Mouse (Mus musculus): ENCODE measurements around the gene Arl6ip5. TPM values are rescaled to one million over a fixed set of nuclear protein-coding genes. Genes with fewer than 3 reads are reported as not detected.

The Arl6ip5 gene
- polyA plus RNA-seq (2016; fragmentation: Nextera tagmentation; extraction: Ambion mirVana) = 45.0 and 47.7 TPM in 2 replicates

- H3K36me3 ChIP-seq = peaks cover 5% of the 10 kb centered on the region; the same call in 1 of the 2 replicates
- no peaks in the 10 kb centered on the region for H3K9me3 ChIP-seq
- H3K4me1 ChIP-seq (replicated peaks) = peaks cover 7% of the 10 kb centered on the region; the same call in 1 of the 2 replicates
- H3K27me3 ChIP-seq = peaks cover 5% of the 10 kb centered on the region; the same call in 1 of the 2 replicates
- ATAC-seq (ENCODE audit: insufficient number of reproducible peaks, insufficient read depth, low FRiP score, low TSS enrichment, low read depth) = peak; percentile 53
- H3K4me2 ChIP-seq = peak within 1 kb of the TSS; percentile 81
- peak within 1 kb of the TSS; percentile 69 for H3K9ac ChIP-seq (replicated peaks)
- H3K4me3 ChIP-seq (replicated peaks) = peak within 1 kb of the TSS; percentile 62
- no peak within 1 kb of the TSS for H3K27ac ChIP-seq
- 11% methylated on average over 32 of the region's 32 CpGs for WGBS
Measured at GRCm38 (mm10) chr6:97210191-97210961, at the start of gene Arl6ip5. Arl6ip5 (plus strand) TSS chr6:97210689.

- H3K9me3 ChIP-seq = no peaks in the 10 kb centered on the region
- H3K27me3 ChIP-seq = no peaks in the 10 kb centered on the region
- H3K4me1 ChIP-seq (replicated peaks) = peaks cover 21% of the 10 kb centered on the region
- H3K4me3 ChIP-seq (replicated peaks) = no peak overlapping the region
- no peak overlapping the region for H3K4me2 ChIP-seq
- 85% methylated on average over 11 of the region's 11 CpGs for WGBS
- H3K27ac ChIP-seq = no peak overlapping the region
- ATAC-seq (ENCODE audit: insufficient number of reproducible peaks, insufficient read depth, low FRiP score, low TSS enrichment, low read depth) = no peak
- H3K36me3 ChIP-seq = peaks cover 43% of the 10 kb centered on the region
- H3K9ac ChIP-seq (replicated peaks) = no peak overlapping the region
Measured at GRCm38 (mm10) chr6:97175716-97176115, 34.8 kb upstream of the Arl6ip5 start.

GRCm38 (mm10) chr6:97178491-97179366 lies 31.8 kb upstream of the Arl6ip5 start, which contains the start of gene Tmf1:
Tmf1 (minus strand) TSS chr6:97179122.
- Histone ChIP-seq H3K4me1 (replicated peaks) (peaks cover 21% of the 10 kb centered on the region), H3K9ac (replicated peaks) (peak within 1 kb of the TSS; percentile 94), H3K27ac (peak within 1 kb of the TSS; percentile 94), H3K4me3 (replicated peaks) (peak within 1 kb of the TSS; percentile 97), H3K27me3 (no peaks in the 10 kb centered on the region), H3K9me3 (no peaks in the 10 kb centered on the region), H3K4me2 (peak within 1 kb of the TSS; percentile 73), H3K36me3 (peaks cover 33% of the 10 kb centered on the region)
- ATAC-seq (ENCODE audit: insufficient number of reproducible peaks, insufficient read depth, low FRiP score, low TSS enrichment, low read depth) = peak; percentile 93
- WGBS = under 1% methylated on average over 80 of the region's 80 CpGs

GRCm38 (mm10) chr6:97179367-97179828 lies 31.1 kb upstream of the Arl6ip5 start:
- Histone ChIP-seq H3K27ac (peak overlapping the region; percentile 94), H3K27me3 (no peaks in the 10 kb centered on the region), H3K4me2 (peak overlapping the region; percentile 73), H3K4me1 (replicated peaks) (peaks cover 21% of the 10 kb centered on the region), H3K9me3 (no peaks in the 10 kb centered on the region), H3K36me3 (peaks cover 36% of the 10 kb centered on the region), H3K9ac (replicated peaks) (peak overlapping the region; percentile 94), H3K4me3 (replicated peaks) (peak overlapping the region; percentile 97)
- WGBS = 12% methylated on average over 11 of the region's 11 CpGs
- ATAC-seq (ENCODE audit: insufficient number of reproducible peaks, insufficient read depth, low FRiP score, low TSS enrichment, low read depth) = peak; percentile 48

- Histone ChIP-seq H3K4me2 (no peak overlapping the region), H3K36me3 (peaks cover 37% of the 10 kb centered on the region), H3K27ac (no peak overlapping the region), H3K9me3 (no peaks in the 10 kb centered on the region), H3K27me3 (no peaks in the 10 kb centered on the region), H3K4me3 (replicated peaks) (no peak overlapping the region), H3K4me1 (replicated peaks) (peaks cover 11% of the 10 kb centered on the region; the same call in 1 of the 2 replicates), H3K9ac (replicated peaks) (no peak overlapping the region)
- WGBS = 71% methylated on average over 3 of the region's 3 CpGs
- no peak for ATAC-seq (ENCODE audit: insufficient number of reproducible peaks, insufficient read depth, low FRiP score, low TSS enrichment, low read depth)
Measured at GRCm38 (mm10) chr6:97200437-97200836, 10.1 kb upstream of the Arl6ip5 start.

GRCm38 (mm10) chr6:97202477-97202876 lies 8.0 kb upstream of the Arl6ip5 start:
- H3K36me3 ChIP-seq = peaks cover 17% of the 10 kb centered on the region
- WGBS = 94% methylated on average over 3 of the region's 3 CpGs
- no peak for ATAC-seq (ENCODE audit: insufficient number of reproducible peaks, insufficient read depth, low FRiP score, low TSS enrichment, low read depth)
- no peak overlapping the region for H3K4me2 ChIP-seq
- H3K27ac ChIP-seq = no peak overlapping the region
- peaks cover 11% of the 10 kb centered on the region; the same call in 1 of the 2 replicates for H3K4me1 ChIP-seq (replicated peaks)
- H3K9ac ChIP-seq (replicated peaks) = no peak overlapping the region
- no peak overlapping the region for H3K4me3 ChIP-seq (replicated peaks)
- H3K9me3 ChIP-seq = no peaks in the 10 kb centered on the region
- H3K27me3 ChIP-seq = no peaks in the 10 kb centered on the region

- Histone ChIP-seq H3K27me3 (no peaks in the 10 kb centered on the region), H3K27ac (no peak overlapping the region), H3K4me2 (peak overlapping the region; percentile 64), H3K4me3 (replicated peaks) (peak overlapping the region; percentile 92), H3K4me1 (replicated peaks) (peaks cover 11% of the 10 kb centered on the region; the same call in 1 of the 2 replicates), H3K36me3 (0 out of 2 replicates have a peak, but pooled peaks cover 7% of the 10 kb centered on the region), H3K9ac (replicated peaks) (peak overlapping the region; percentile 95), H3K9me3 (no peaks in the 10 kb centered on the region)
- ATAC-seq (ENCODE audit: insufficient number of reproducible peaks, insufficient read depth, low FRiP score, low TSS enrichment, low read depth) = no peak
- 15% methylated on average over 9 of the region's 9 CpGs for WGBS
Measured at GRCm38 (mm10) chr6:97204252-97204869, 6.1 kb upstream of the Arl6ip5 start.

- Histone ChIP-seq H3K36me3 (0 out of 2 replicates have a peak, but pooled peaks cover 5% of the 10 kb centered on the region), H3K4me3 (replicated peaks) (peak overlapping the region; percentile 92), H3K9me3 (no peaks in the 10 kb centered on the region), H3K4me1 (replicated peaks) (peaks cover 11% of the 10 kb centered on the region; the same call in 1 of the 2 replicates), H3K4me2 (peak overlapping the region; percentile 64), H3K27me3 (no peaks in the 10 kb centered on the region), H3K9ac (replicated peaks) (peak overlapping the region; percentile 95), H3K27ac (peak overlapping the region; percentile 90)
- WGBS = under 1% methylated on average over 16 of the region's 16 CpGs
- ATAC-seq (ENCODE audit: insufficient number of reproducible peaks, insufficient read depth, low FRiP score, low TSS enrichment, low read depth) = peak; percentile 13; the same call in 1 of the 2 replicates
Measured at GRCm38 (mm10) chr6:97204952-97205351, 5.5 kb upstream of the Arl6ip5 start.

- H3K4me3 ChIP-seq (replicated peaks) = peak within 1 kb of the TSS; percentile 92
- WGBS = 1% methylated on average over 38 of the region's 38 CpGs
- peak within 1 kb of the TSS; percentile 64 for H3K4me2 ChIP-seq
- H3K36me3 ChIP-seq = 0 out of 2 replicates have a peak, but pooled peaks cover 4% of the 10 kb centered on the region
- no peaks in the 10 kb centered on the region for H3K9me3 ChIP-seq
- H3K4me1 ChIP-seq (replicated peaks) = peaks cover 11% of the 10 kb centered on the region; the same call in 1 of the 2 replicates
- H3K27ac ChIP-seq = peak within 1 kb of the TSS; percentile 90
- peak; percentile 97 for ATAC-seq (ENCODE audit: insufficient number of reproducible peaks, insufficient read depth, low FRiP score, low TSS enrichment, low read depth)
- H3K27me3 ChIP-seq = no peaks in the 10 kb centered on the region
- H3K9ac ChIP-seq (replicated peaks) = peak within 1 kb of the TSS; percentile 95
Measured at GRCm38 (mm10) chr6:97205439-97205885, 5.0 kb upstream of the Arl6ip5 start, which contains the start of gene Uba3. Uba3 (minus strand) TSS chr6:97205647.

- H3K27ac ChIP-seq = no peak overlapping the region
- H3K27me3 ChIP-seq = peaks cover 2% of the 10 kb centered on the region; the same call in 1 of the 2 replicates
- H3K9me3 ChIP-seq = no peaks in the 10 kb centered on the region
- WGBS = 87% methylated on average over 4 of the region's 4 CpGs
- no peak for ATAC-seq (ENCODE audit: insufficient number of reproducible peaks, insufficient read depth, low FRiP score, low TSS enrichment, low read depth)
- H3K36me3 ChIP-seq = no peaks in the 10 kb centered on the region
- H3K4me2 ChIP-seq = no peak overlapping the region
- H3K4me1 ChIP-seq (replicated peaks) = peaks cover 14% of the 10 kb centered on the region; the same call in 1 of the 2 replicates
- no peak overlapping the region for H3K9ac ChIP-seq (replicated peaks)
- no peak overlapping the region for H3K4me3 ChIP-seq (replicated peaks)
Measured at GRCm38 (mm10) chr6:97207085-97207484, 3.4 kb upstream of the Arl6ip5 start.

Measured in limb, embryonic 12.5 days (tissue).